Comparison of ENCODE assay signal across 9 mouse cellular contexts in genomic region chr11:43528078-43528682, GRCm38 (mm10). TPM values are rescaled to one million over a fixed set of nuclear protein-coding genes. Genes with fewer than 3 reads are reported as not detected.
A peak's percentile ranks its signal among the peaks of the same experiment; 100 is the strongest.
DNase-seq lines count a peak whose midpoint lies in the region; ATAC-seq and TF ChIP-seq lines count a peak whose summit lies in the region.
"Had no signal": no experiment of that assay in that cellular context is flagged by ENCODE, and none has a peak within 500 bp of the region (broad histone marks: within the 10 kb centered on the region; RNA-seq: fewer than 3 reads in every experiment).

No protein-coding gene starts in this region.

- TF ChIP-seq POLR2A in heart, adult 2 months (IDR thresholded peaks at IDR 0.05; ENCODE audit: insufficient read depth, low read depth, low read length) = no peak
- TF ChIP-seq POLR2A in testis, adult 2 months (IDR thresholded peaks at IDR 0.05; ENCODE audit: control insufficient read depth, low read depth, low read length) = no peak

- TF ChIP-seq CTCF in heart, adult 2 months (IDR thresholded peaks at IDR 0.05) = peak; percentile 28
- no peak for TF ChIP-seq CTCF in testis, adult 2 months (IDR thresholded peaks at IDR 0.05; ENCODE audit: control insufficient read depth, insufficient read depth, insufficient replicate concordance, low read depth, low read length)
- no peak; the same call in 1 of the 2 replicates for TF ChIP-seq CTCF in heart, postnatal 0 days (IDR thresholded peaks at IDR 0.05; ENCODE audit: low read depth)

- TF ChIP-seq EP300 in heart, adult 2 months (IDR thresholded peaks at IDR 0.05; ENCODE audit: insufficient read depth, low read depth, low read length) = no peak
- TF ChIP-seq EP300 in heart, postnatal 0 days (IDR thresholded peaks at IDR 0.05; ENCODE audit: low read depth) = no peak

- peak overlapping the region; percentile 66 for H3K4me2 ChIP-seq in heart, postnatal 0 days (ENCODE audit: low read depth, low read length)
- H3K4me2 ChIP-seq in liver, embryonic 15.5 days = peak overlapping the region; percentile 75

- ATAC-seq in heart, postnatal 0 days (ENCODE audit: insufficient read depth, low read depth) = peak; percentile 19
- ATAC-seq in liver, embryonic 15.5 days (ENCODE audit: insufficient read depth) = no peak

- 2% methylated on average over 25 of the region's 25 CpGs for WGBS in heart, adult 2 months
- under 1% methylated on average over 25 of the region's 25 CpGs for WGBS in heart, postnatal 0 days
- WGBS in liver, embryonic 15.5 days (ENCODE audit: insufficient replicate concordance) = 3% methylated on average over 25 of the region's 25 CpGs

- H3K4me3 ChIP-seq in heart, adult 2 months = peak overlapping the region; percentile 85
- peak overlapping the region; percentile 79 for H3K4me3 ChIP-seq in testis, adult 2 months (ENCODE audit: control insufficient read depth, low read depth, low read length)
- H3K4me3 ChIP-seq in heart, postnatal 0 days (ENCODE audit: low read depth, low read length) = peak overlapping the region; percentile 80
- H3K4me3 ChIP-seq in liver, embryonic 15.5 days (replicated peaks) = peak overlapping the region; percentile 61

- no peaks in the 10 kb centered on the region; the same call in none of the 2 replicates for H3K4me1 ChIP-seq in heart, adult 2 months (ENCODE audit: control insufficient read depth, insufficient read depth, low read length)
- H3K4me1 ChIP-seq in testis, adult 2 months (ENCODE audit: control insufficient read depth, insufficient read depth, low read length) = peaks cover 11% of the 10 kb centered on the region
- H3K4me1 ChIP-seq in heart, postnatal 0 days (ENCODE audit: control insufficient read depth, insufficient read depth) = peaks cover 30% of the 10 kb centered on the region
- no peaks in the 10 kb centered on the region; the same call in 1 of the 2 replicates for H3K4me1 ChIP-seq in liver, embryonic 15.5 days (replicated peaks)

- H3K27ac ChIP-seq in heart, adult 2 months = peak overlapping the region; percentile 73
- H3K27ac ChIP-seq in testis, adult 2 months (ENCODE audit: control insufficient read depth, insufficient read depth, low read depth, low read length) = no peak overlapping the region
- peak overlapping the region; percentile 87 for H3K27ac ChIP-seq in heart, postnatal 0 days (ENCODE audit: low read depth)
- H3K27ac ChIP-seq in liver, embryonic 15.5 days (replicated peaks) = no peak overlapping the region

- H3K27me3 ChIP-seq in heart, adult 2 months (ENCODE audit: control insufficient read depth, insufficient read depth, low read length) = no peaks in the 10 kb centered on the region
- H3K27me3 ChIP-seq in testis, adult 2 months (ENCODE audit: control insufficient read depth, insufficient read depth, low read length) = peaks cover 2% of the 10 kb centered on the region; the same call in 1 of the 2 replicates
- no peaks in the 10 kb centered on the region for H3K27me3 ChIP-seq in heart, postnatal 0 days (ENCODE audit: control insufficient read depth, insufficient read depth, low read length)
- peaks cover 30% of the 10 kb centered on the region for H3K27me3 ChIP-seq in liver, embryonic 15.5 days
- no peaks in the 10 kb centered on the region; the same call in 1 of the 2 replicates for H3K27me3 ChIP-seq in splenic B cell, adult 2 months (ENCODE audit: control insufficient read depth, insufficient read depth, low read length, poor library complexity, severe bottlenecking)

- DNase-seq in heart, adult 2 months = no peak
- DNase-seq in heart, postnatal 14 days = no peak
- DNase-seq in testis, postnatal 14 days (ENCODE audit: low spot score) = no peak
- DNase-seq in heart, postnatal 0 days (ENCODE audit: low spot score) = no peak
- DNase-seq in splenic B cell, adult 2 months (ENCODE audit: low read depth, low spot score) = peak; percentile 33
- DNase-seq in urinary bladder, postnatal 36 days (ENCODE audit: low spot score in 2 of 2) = no peak

- intact Hi-C loops in heart, adult 2 months (cut with DNase I) = loop anchor here (2.0 kb wide), 2 partner anchors 41 to 59 kb away; partner anchors contain the start of gene 4933415A04Rik
- intact Hi-C loops in heart, postnatal 14 days (cut with DNase I) = loop anchor here (2.0 kb wide), 4 partner anchors 19 to 57 kb away; no protein-coding TSS in a partner anchor

- H3K79me2 ChIP-seq in heart, adult 2 months (replicated peaks; ENCODE audit: control insufficient read depth, insufficient read depth, low read length) = no peaks in the 10 kb centered on the region

- H3K9ac ChIP-seq in heart, adult 2 months (ENCODE audit: low read depth, low read length) = peak overlapping the region; percentile 86
- peak overlapping the region; percentile 77 for H3K9ac ChIP-seq in heart, postnatal 0 days (replicated peaks; ENCODE audit: low read depth, low read length)
- H3K9ac ChIP-seq in liver, embryonic 15.5 days = peak overlapping the region; percentile 45; the same call in 1 of the 2 replicates

- H3K36me3 ChIP-seq in heart, adult 2 months (ENCODE audit: control insufficient read depth, insufficient read depth, low read length) = peaks cover 2% of the 10 kb centered on the region; the same call in 1 of the 2 replicates
- no peaks in the 10 kb centered on the region for H3K36me3 ChIP-seq in testis, adult 2 months (ENCODE audit: control insufficient read depth, insufficient read depth, low read length)
- H3K36me3 ChIP-seq in heart, postnatal 0 days (replicated peaks; ENCODE audit: control insufficient read depth, insufficient read depth, low read length) = peaks cover 4% of the 10 kb centered on the region; the same call in 1 of the 2 replicates
- H3K36me3 ChIP-seq in liver, embryonic 15.5 days (replicated peaks) = no peaks in the 10 kb centered on the region
- no peaks in the 10 kb centered on the region for H3K36me3 ChIP-seq in splenic B cell, adult 2 months (ENCODE audit: control insufficient read depth, insufficient read depth, low read length, poor library complexity, severe bottlenecking)
- H3K36me3 ChIP-seq: G1E had no signal

- H3K9me3 ChIP-seq in heart, postnatal 0 days (replicated peaks; ENCODE audit: control insufficient read depth, low read length) = no peaks in the 10 kb centered on the region
- H3K9me3 ChIP-seq in liver, embryonic 15.5 days (replicated peaks) = no peaks in the 10 kb centered on the region
- H3K9me3 ChIP-seq: G1E had no signal

RNA-seq across cellular contexts. Expression of gene Ccnjl, which starts 0.4 kb away (rescaled TPM):
- 1 to 10 TPM; 2.1 to 3.0 TPM for total RNA-seq in heart, adult 2 months (2021)
- polyA plus RNA-seq in heart, adult 2 months (2012; rRNA removed) = 2.0 and 2.9 TPM in 2 replicates
- 1 to 10 TPM; 7.4 to 8.5 TPM for total RNA-seq in heart, postnatal 14 days (2021)
- polyA plus RNA-seq in testis, adult 2 months (2012; rRNA removed) = 2.4 and 2.8 TPM in 2 replicates
- 8.9 and 10.8 TPM in 2 replicates for total RNA-seq in heart, postnatal 0 days (2014; rRNA removed; ENCODE audit: low replicate concordance)
- 10.1 and 11.7 TPM in 2 replicates for polyA plus RNA-seq in heart, postnatal 0 days (2015; fragmentation: Nextera tagmentation; extraction: Ambion mirVana)
- polyA plus RNA-seq in liver, embryonic 15.5 days (2015; fragmentation: Nextera tagmentation; extraction: Ambion mirVana) = 2.0 and 2.3 TPM in 2 replicates
- polyA plus RNA-seq: G1E had no signal

RNA-seq across cellular contexts. Expression of gene C1qtnf2, which starts 54.1 kb away (rescaled TPM):
- 1 to 10 TPM; 4.7 to 5.3 TPM for total RNA-seq in heart, adult 2 months (2021)
- 7.8 and 10.8 TPM in 2 replicates for polyA plus RNA-seq in heart, adult 2 months (2012; rRNA removed)
- 1 to 10 TPM; 10.0 TPM for total RNA-seq in heart, postnatal 14 days (2021)
- polyA plus RNA-seq in testis, adult 2 months (2012; rRNA removed) = 1.3 and 1.4 TPM in 2 replicates
- total RNA-seq in heart, postnatal 0 days (2014; rRNA removed; ENCODE audit: low replicate concordance) = 6.3 and 14.3 TPM in 2 replicates
- polyA plus RNA-seq in heart, postnatal 0 days (2015; fragmentation: Nextera tagmentation; extraction: Ambion mirVana) = 13.9 and 14.0 TPM in 2 replicates
- 0.75 and 0.78 TPM in 2 replicates for polyA plus RNA-seq in liver, embryonic 15.5 days (2015; fragmentation: Nextera tagmentation; extraction: Ambion mirVana)
- total RNA-seq: G1E had no signal
- polyA plus RNA-seq: G1E had no signal

RNA-seq across cellular contexts. Expression of gene 4933415A04Rik, which starts 58.7 kb away (rescaled TPM):
- under 1 TPM; 0.26 to 0.68 TPM for total RNA-seq in heart, adult 2 months (2021)
- 0.23 and 0.29 TPM in 2 replicates for polyA plus RNA-seq in heart, adult 2 months (2012; rRNA removed)
- total RNA-seq in heart, postnatal 14 days (2021) = 1 to 10 TPM; 1.2 to 1.6 TPM
- polyA plus RNA-seq in testis, adult 2 months (2012; rRNA removed) = 0.28 TPM in 2 replicates
- 0.08 and 1.0 TPM in 2 replicates for total RNA-seq in heart, postnatal 0 days (2014; rRNA removed; ENCODE audit: low replicate concordance)
- polyA plus RNA-seq in heart, postnatal 0 days (2015; fragmentation: Nextera tagmentation; extraction: Ambion mirVana) = 4.8 and 5.5 TPM in 2 replicates
- 0.50 and 0.51 TPM in 2 replicates for polyA plus RNA-seq in liver, embryonic 15.5 days (2015; fragmentation: Nextera tagmentation; extraction: Ambion mirVana)
- total RNA-seq: G1E had no signal
- polyA plus RNA-seq: G1E had no signal

Comparison
In these comparisons a context has a peak if more than half of its experiments do, and no peak if none do; other contexts are left out.
1. H3K27ac ChIP-seq: peak in heart, adult 2 months (single experiment) and heart, postnatal 0 days (single experiment); none in testis, adult 2 months (single experiment) and liver, embryonic 15.5 days (single experiment).
2. Peak in every context shown above with its lines, with median percentiles within 50 percentile points of each other: H3K4me3 ChIP-seq and H3K9ac ChIP-seq.